Mouse (Mus musculus) neural tube, embryonic 13.5 days (tissue): ENCODE data around the gene Slc2a13. TPM values are rescaled to one million over a fixed set of nuclear protein-coding genes. Genes with fewer than 3 reads are reported as not detected.

Experiments used
- ATAC-seq: fragments of 200-750 bp; cut with Nextera tagmentation; 2 replicates; pipeline ENCODE4 v1.8.0; 2017; ENCODE audit warnings: low read depth, mild to moderate bottlenecking, moderate TSS enrichment, moderate library complexity
- H3K27ac ChIP-seq: fragments of 300-500 bp; sonication (generic); replicated peaks from 2 replicates; pipeline ENCODE4 v1.5.1; 2015; ENCODE audit warnings: moderate library complexity, mild to moderate bottlenecking, inconsistent platforms
- H3K27me3 ChIP-seq: fragments of 300-500 bp; sonication (generic); 2 replicates; pipeline ENCODE4 v1.6.1; 2015; ENCODE audit warnings: mild to moderate bottlenecking, inconsistent platforms
- H3K36me3 ChIP-seq: fragments of 300-500 bp; sonication (generic); 2 replicates; pipeline ENCODE4 v1.6.1; 2015; ENCODE audit warnings: mild to moderate bottlenecking, inconsistent platforms
- H3K4me1 ChIP-seq: fragments of 300-500 bp; sonication (generic); replicated peaks from 2 replicates; pipeline ENCODE4 v1.6.1; 2015; ENCODE audit warnings: inconsistent platforms
- H3K4me2 ChIP-seq: fragments of 300-500 bp; sonication (generic); 2 replicates; pipeline ENCODE4 v1.6.1; 2015; ENCODE audit warnings: inconsistent platforms, mild to moderate bottlenecking, moderate library complexity
- H3K4me3 ChIP-seq: fragments of 300-500 bp; sonication (generic); 2 replicates; pipeline ENCODE4 v1.5.1; 2015; ENCODE audit warnings: mild to moderate bottlenecking, inconsistent platforms
- H3K9ac ChIP-seq: fragments of 300-500 bp; sonication (generic); 2 replicates; pipeline ENCODE4 v1.6.1; 2015; ENCODE audit warnings: moderate library complexity, mild to moderate bottlenecking, inconsistent platforms
- H3K9me3 ChIP-seq: fragments of 300-500 bp; sonication (generic); 2 replicates; pipeline ENCODE4 v1.6.1; 2016; ENCODE audit warnings: inconsistent platforms
- WGBS: fragments of 180-500 bp; shearing (Covaris S2); methylation state at CpG from one replicate; pipeline ENCODE4 v1.1.7; 2015; 5-methylcytosine and 5-hydroxymethylcytosine counted together
- polyA plus RNA-seq: library from polyadenylated mRNA; unstranded; fragments of >200 nt; fragmentation: Nextera tagmentation; extraction: Ambion mirVana; gene quantifications from 2 replicates; pipeline ENCODE4 v1.2.1, GENCODE M21; 2015

The Slc2a13 gene
- polyA plus RNA-seq, 1 experiment from 2014 or later: 2.1 TPM

DNA sequence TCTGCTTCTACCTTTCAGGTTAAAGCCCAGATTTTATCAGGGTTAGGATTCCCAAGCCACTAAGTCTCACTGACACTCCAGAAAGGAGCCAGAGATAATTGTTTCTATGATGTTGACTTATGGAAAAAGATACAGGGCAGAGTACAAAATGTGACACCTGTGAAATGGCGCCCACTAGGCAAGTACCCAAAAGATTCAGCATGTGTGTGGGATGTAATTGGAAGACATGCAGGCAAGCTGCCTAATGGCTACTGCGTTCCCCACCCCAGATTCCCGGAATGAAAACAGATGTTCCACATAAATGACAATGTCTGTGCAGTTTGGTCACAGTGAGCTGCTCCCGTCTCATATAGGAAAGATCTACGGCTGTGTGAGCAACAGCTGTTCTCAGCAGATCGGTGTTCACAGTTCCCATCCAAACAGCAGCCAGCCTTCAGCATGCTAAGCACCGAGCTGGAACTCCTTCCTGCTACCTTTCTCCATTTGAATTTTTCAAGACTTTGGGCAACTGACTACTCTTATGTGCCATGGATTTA is 201.1 kb downstream of the Slc2a13 start:
- H3K4me3 ChIP-seq: no peak overlapping the region
- no peak overlapping the region for H3K4me2 ChIP-seq
- peak overlapping the region; percentile 84 for H3K27ac ChIP-seq
- H3K27me3 ChIP-seq: no peaks in the 10 kb centered on the region
- H3K9me3 ChIP-seq: no peaks in the 10 kb centered on the region
- H3K36me3 ChIP-seq: no peaks in the 10 kb centered on the region
- no peak overlapping the region for H3K9ac ChIP-seq
- ATAC-seq: peak; percentile 66; the same call in 1 of the 2 replicates
- 34% methylated on average over 7 of the region's 7 CpGs for WGBS
- H3K4me1 ChIP-seq: peaks cover 50% of the 10 kb centered on the region

DNA sequence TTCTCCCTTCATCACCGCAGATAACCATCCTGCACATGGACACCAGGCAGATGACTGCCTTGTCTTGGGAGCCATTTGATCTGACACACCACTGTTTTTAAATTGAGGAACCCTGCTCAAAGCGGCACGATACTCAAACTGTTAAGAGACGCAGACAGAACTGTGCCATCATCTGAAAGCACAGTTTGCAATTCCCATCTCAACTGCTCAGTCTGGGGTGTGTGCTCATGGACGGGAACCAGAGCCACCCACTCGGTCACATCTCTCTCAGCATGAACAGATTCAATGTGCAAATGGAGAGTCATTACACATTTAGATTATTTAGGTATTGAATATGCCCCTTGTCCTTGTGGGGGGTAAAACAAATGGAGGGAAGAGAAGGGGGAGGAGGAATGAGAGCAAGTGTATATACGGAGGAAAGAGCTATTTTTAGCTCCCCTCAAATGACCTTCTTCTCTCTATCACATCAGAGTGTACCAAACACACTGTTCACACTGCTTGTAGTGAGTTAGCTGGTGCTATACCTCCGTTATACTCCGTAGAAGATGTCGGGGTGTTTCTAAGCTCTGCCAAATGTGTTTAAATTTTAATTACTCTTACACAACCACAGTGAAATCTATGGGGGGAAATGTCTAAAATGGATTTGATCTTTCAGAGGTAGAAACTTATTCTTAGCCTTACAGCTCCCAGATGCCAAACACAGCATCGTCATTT is 203.2 kb downstream of the Slc2a13 start:
- Histone ChIP-seq H3K4me2 (peak overlapping the region; percentile 4; the same call in 1 of the 2 replicates), H3K36me3 (no peaks in the 10 kb centered on the region), H3K4me3 (no peak overlapping the region), H3K9me3 (no peaks in the 10 kb centered on the region), H3K27ac (no peak overlapping the region), H3K27me3 (no peaks in the 10 kb centered on the region), H3K4me1 (peaks cover 45% of the 10 kb centered on the region), H3K9ac (no peak overlapping the region)
- no peak for ATAC-seq
- 58% methylated on average over 11 of the region's 11 CpGs for WGBS

DNA sequence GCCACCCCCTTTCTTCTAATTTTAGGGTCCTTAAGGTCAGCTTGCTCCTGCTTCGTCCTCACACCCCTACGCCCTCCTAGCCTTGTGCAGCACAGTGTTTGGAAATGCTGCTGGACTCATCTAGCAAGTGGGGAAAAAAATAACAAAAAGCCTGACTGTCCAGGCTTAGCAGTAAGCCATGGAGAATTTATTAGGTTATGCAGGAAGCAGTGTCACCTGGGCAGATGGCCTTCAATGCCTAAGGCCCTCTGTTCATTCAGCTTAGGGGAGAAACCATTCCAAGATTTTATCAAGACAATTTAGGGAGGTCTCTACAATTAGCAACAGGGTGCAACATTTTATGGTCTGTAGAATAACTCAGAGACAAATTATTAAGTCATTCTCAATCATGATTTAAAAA is 212.6 kb downstream of the Slc2a13 start:
- no peak overlapping the region for H3K4me2 ChIP-seq
- no peak overlapping the region for H3K9ac ChIP-seq
- peaks cover 10% of the 10 kb centered on the region; the same call in 1 of the 2 replicates for H3K4me1 ChIP-seq
- H3K36me3 ChIP-seq: no peaks in the 10 kb centered on the region
- H3K27me3 ChIP-seq: no peaks in the 10 kb centered on the region
- no peak overlapping the region for H3K27ac ChIP-seq
- WGBS: 71% methylated on average over 2 of the region's 2 CpGs
- no peaks in the 10 kb centered on the region for H3K9me3 ChIP-seq
- no peak for ATAC-seq
- H3K4me3 ChIP-seq: no peak overlapping the region

GRCm38 (mm10) chr15:91351006-91351405 is 222.1 kb downstream of the Slc2a13 start:
- Histone ChIP-seq H3K9me3 (no peaks in the 10 kb centered on the region), H3K4me2 (no peak overlapping the region), H3K4me1 (no peaks in the 10 kb centered on the region), H3K27me3 (no peaks in the 10 kb centered on the region), H3K9ac (no peak overlapping the region), H3K27ac (no peak overlapping the region), H3K36me3 (no peaks in the 10 kb centered on the region), H3K4me3 (no peak overlapping the region)
- ATAC-seq: no peak
- 73% methylated on average over 7 of the region's 7 CpGs for WGBS

GRCm38 (mm10) chr15:91338350-91338749 is 234.7 kb downstream of the Slc2a13 start:
- Histone ChIP-seq H3K4me1 (no peaks in the 10 kb centered on the region), H3K4me2 (no peak overlapping the region), H3K36me3 (no peaks in the 10 kb centered on the region), H3K9me3 (no peaks in the 10 kb centered on the region), H3K27ac (no peak overlapping the region), H3K9ac (no peak overlapping the region), H3K27me3 (no peaks in the 10 kb centered on the region), H3K4me3 (no peak overlapping the region)
- ATAC-seq: no peak
- WGBS: 96% methylated on average over 1 of the region's 1 CpGs

GRCm38 (mm10) chr15:91334416-91334900 is 238.6 kb downstream of the Slc2a13 start:
- Histone ChIP-seq H3K27ac (no peak overlapping the region), H3K4me1 (no peaks in the 10 kb centered on the region), H3K27me3 (no peaks in the 10 kb centered on the region), H3K4me3 (no peak overlapping the region), H3K4me2 (no peak overlapping the region), H3K36me3 (no peaks in the 10 kb centered on the region), H3K9ac (no peak overlapping the region), H3K9me3 (no peaks in the 10 kb centered on the region)
- 87% methylated on average over 6 of the region's 6 CpGs for WGBS
- ATAC-seq: no peak

- Histone ChIP-seq H3K4me1 (0 out of 2 replicates have a peak, but pooled peaks cover 3% of the 10 kb centered on the region), H3K4me2 (no peak overlapping the region), H3K4me3 (no peak overlapping the region), H3K36me3 (no peaks in the 10 kb centered on the region), H3K9me3 (no peaks in the 10 kb centered on the region), H3K27me3 (no peaks in the 10 kb centered on the region), H3K9ac (no peak overlapping the region), H3K27ac (no peak overlapping the region)
- no peak for ATAC-seq
- 73% methylated on average over 3 of the region's 3 CpGs for WGBS
These were observed 245.3 kb downstream of the Slc2a13 start for GRCm38 (mm10) chr15:91327748-91328147.

DNA sequence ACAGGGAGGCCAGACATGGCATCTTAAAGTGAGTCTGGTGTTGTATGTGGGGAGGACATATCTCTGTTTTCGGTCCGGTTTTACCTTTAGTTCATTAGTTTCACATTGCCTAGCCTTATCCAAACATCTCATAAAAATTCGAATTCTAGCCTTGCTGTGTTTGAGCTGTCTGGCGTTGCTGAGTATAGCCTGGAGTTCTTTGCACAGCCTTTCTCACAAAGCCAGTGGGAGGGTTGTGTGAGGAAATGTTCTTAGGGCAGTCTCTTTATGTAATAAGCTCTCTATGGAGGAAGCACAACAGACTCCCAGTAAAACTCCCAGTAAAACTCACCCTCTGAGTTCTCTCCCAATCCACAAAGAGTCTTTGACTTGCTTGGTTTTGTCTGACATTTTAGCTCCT is 246.0 kb downstream of the Slc2a13 start:
- Histone ChIP-seq H3K27ac (no peak overlapping the region), H3K27me3 (no peaks in the 10 kb centered on the region), H3K4me2 (no peak overlapping the region), H3K4me3 (no peak overlapping the region), H3K9ac (no peak overlapping the region), H3K4me1 (0 out of 2 replicates have a peak, but pooled peaks cover 3% of the 10 kb centered on the region), H3K9me3 (no peaks in the 10 kb centered on the region), H3K36me3 (no peaks in the 10 kb centered on the region)
- ATAC-seq: no peak
- 74% methylated on average over 4 of the region's 4 CpGs for WGBS

DNA sequence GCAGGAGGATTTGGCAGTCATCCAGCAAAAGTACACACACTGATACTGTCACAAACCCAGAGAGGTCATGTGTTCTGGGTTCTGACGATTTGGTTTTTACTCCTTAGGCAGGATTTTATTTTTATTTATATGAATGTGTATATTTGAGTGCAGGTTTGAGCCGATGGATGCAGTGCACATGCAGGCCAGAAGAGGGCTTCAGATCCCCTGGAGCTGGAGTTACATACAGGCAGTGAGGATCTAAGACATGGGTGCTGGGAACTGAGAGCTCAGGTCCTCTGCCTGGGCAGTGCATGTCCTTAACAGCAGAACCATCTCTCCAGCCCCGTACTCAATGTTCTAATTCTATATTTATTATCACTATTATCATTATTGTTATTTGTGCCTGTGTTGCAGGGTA is 253.7 kb downstream of the Slc2a13 start:
- WGBS: 70% methylated on average over 3 of the region's 3 CpGs
- Histone ChIP-seq H3K9me3 (no peaks in the 10 kb centered on the region), H3K4me1 (peaks cover 5% of the 10 kb centered on the region; the same call in 1 of the 2 replicates), H3K9ac (no peak overlapping the region), H3K4me2 (no peak overlapping the region), H3K27ac (no peak overlapping the region), H3K36me3 (no peaks in the 10 kb centered on the region), H3K4me3 (no peak overlapping the region), H3K27me3 (no peaks in the 10 kb centered on the region)
- no peak for ATAC-seq

GRCm38 (mm10) chr15:91316964-91317363 is 256.1 kb downstream of the Slc2a13 start:
- H3K36me3 ChIP-seq: no peaks in the 10 kb centered on the region
- H3K4me3 ChIP-seq: no peak overlapping the region
- H3K27me3 ChIP-seq: no peaks in the 10 kb centered on the region
- no peak for ATAC-seq
- peaks cover 9% of the 10 kb centered on the region; the same call in 1 of the 2 replicates for H3K4me1 ChIP-seq
- H3K4me2 ChIP-seq: no peak overlapping the region
- no peak overlapping the region for H3K27ac ChIP-seq
- no peaks in the 10 kb centered on the region for H3K9me3 ChIP-seq
- WGBS: 76% methylated on average over 4 of the region's 4 CpGs
- H3K9ac ChIP-seq: no peak overlapping the region

DNA sequence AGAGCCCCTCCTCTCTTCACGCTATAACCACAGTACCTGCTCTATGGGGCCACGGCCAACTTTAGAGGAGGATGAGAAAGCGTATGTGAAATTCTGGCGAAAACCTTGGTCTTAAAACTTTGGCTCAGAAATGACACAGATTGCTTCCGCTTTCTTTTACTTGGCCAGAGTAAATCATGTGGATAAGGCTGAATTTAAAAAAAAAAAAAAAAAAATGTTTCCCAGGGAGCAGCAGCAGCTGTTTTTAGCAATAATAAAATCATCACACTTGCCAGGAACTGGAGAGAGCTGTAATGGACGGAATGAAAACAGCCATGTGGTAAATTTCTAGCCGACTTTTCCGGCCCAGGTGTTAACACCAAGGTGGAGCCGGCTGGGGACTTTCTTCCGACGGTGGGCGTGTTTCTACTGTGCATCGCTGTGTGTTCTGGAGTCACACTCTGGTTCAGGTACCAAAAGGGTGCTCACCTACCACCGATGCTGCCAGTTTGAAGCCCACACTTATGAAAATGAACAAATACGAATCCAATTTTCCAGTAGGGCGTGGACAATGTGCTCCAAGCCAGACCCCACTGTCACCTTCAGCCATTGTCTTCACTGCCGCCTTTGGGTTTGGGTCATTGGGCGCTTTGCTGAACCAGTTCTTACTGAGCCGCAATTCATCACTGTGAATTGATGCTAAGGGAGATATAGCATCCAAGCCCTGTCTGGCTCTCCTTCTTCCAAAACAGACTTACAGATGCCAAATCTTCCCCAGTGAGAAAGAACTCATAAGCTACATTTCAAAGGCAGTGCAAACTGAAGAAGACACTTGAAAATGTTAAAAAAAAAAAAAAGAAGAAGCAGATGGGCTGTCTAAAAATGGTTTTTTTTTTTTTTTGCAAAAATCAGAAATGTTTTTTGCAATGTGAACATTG is 258.4 kb downstream of the Slc2a13 start:
- Histone ChIP-seq H3K4me2 (no peak overlapping the region), H3K27me3 (no peaks in the 10 kb centered on the region), H3K9me3 (no peaks in the 10 kb centered on the region), H3K9ac (no peak overlapping the region), H3K4me1 (peaks cover 9% of the 10 kb centered on the region; the same call in 1 of the 2 replicates), H3K4me3 (no peak overlapping the region), H3K36me3 (no peaks in the 10 kb centered on the region), H3K27ac (no peak overlapping the region)
- no peak for ATAC-seq
- WGBS: 67% methylated on average over 19 of the region's 19 CpGs

DNA sequence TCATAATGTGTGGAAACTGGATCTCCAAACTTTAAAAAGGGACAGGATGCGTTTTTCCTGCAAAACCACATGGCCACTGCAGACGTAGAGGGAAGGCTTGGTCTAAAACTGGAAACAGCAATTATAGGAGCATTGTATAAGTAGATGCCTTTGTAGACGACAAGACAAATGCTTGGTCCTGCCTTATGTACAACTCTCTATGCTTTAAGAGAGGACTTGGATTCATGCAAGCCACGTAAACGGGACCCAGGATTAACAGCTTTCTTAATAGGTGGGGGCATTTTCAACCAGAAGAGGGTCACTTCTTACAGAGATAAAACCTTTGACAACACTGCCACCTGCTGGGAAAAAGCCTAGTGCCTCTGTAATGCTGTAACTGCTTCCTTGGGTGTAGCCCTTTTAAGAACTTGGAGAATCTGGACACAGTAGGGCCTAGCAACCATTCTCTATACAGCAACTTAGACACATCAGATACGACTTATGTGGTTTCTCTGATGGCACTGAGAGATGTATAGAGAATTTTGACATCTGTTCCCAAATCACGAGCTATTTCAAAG is 268.7 kb downstream of the Slc2a13 start:
- no peak overlapping the region for H3K4me3 ChIP-seq
- no peak overlapping the region for H3K27ac ChIP-seq
- no peak overlapping the region for H3K9ac ChIP-seq
- WGBS: 48% methylated on average over 7 of the region's 7 CpGs
- H3K4me2 ChIP-seq: no peak overlapping the region
- ATAC-seq: no peak
- no peaks in the 10 kb centered on the region for H3K36me3 ChIP-seq
- no peaks in the 10 kb centered on the region for H3K4me1 ChIP-seq
- H3K27me3 ChIP-seq: no peaks in the 10 kb centered on the region
- H3K9me3 ChIP-seq: no peaks in the 10 kb centered on the region
